Mouse (Mus musculus): ENCODE results near the gene Polr2i. TPM values are rescaled to one million over a fixed set of nuclear protein-coding genes. Genes with fewer than 3 reads are reported as not detected.

Gene Polr2i
- polyA plus RNA-seq, 1 experiment = 174 TPM

DNA sequence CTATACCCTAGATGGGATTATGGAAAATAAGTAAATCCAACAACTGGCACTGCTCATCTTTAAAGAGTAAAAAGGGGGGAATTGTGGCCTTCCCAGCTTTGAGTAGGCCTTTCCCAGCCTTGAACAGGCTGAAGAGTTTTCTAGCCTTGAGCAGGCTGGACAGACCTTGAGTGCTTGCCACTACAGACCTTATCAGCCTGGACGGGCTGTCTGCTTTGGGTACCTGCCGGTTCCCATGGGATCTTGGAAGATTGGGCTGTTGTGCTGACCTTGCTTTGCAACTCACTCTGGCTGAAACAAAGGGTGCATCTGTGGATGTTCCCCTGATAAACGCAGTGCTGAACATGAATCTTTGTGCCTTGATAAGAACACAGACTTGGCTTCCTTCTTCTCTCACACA lies 17.9 kb upstream of the Polr2i start:
- Histone ChIP-seq H3K4me2 (ENCODE audit: low read depth) (no peak overlapping the region), H3ac (ENCODE audit: control insufficient read depth, insufficient read length) (no peak overlapping the region), H3K4me3 (no peak overlapping the region), H3K27me3 (ENCODE audit: control insufficient read depth, insufficient read depth, insufficient read length) (no peaks in the 10 kb centered on the region), H3K79me2 (ENCODE audit: control insufficient read depth, insufficient read depth) (no peaks in the 10 kb centered on the region), H3K36me3 (ENCODE audit: control insufficient read depth, insufficient read depth) (no peaks in the 10 kb centered on the region)
- no peak for TF ChIP-seq POLR2A (IDR thresholded peaks at IDR 0.05; ENCODE audit: insufficient read length, low read depth)
- no peak for TF ChIP-seq SRF (IDR thresholded peaks at IDR 0.05; ENCODE audit: control insufficient read depth, insufficient read length, low read depth)
- TF ChIP-seq MYOG (IDR thresholded peaks at IDR 0.05; ENCODE audit: control insufficient read depth in 1 of 3, insufficient read depth in 1 of 3, insufficient read length in 2 of 3, low read depth in 2 of 3) = no peak
- no peak for TF ChIP-seq USF1 (IDR thresholded peaks at IDR 0.05; ENCODE audit: low read depth)
- no peak for TF ChIP-seq TCF3 (IDR thresholded peaks at IDR 0.05; ENCODE audit: insufficient read length, low read depth)
- no peak for TF ChIP-seq TCF12 (IDR thresholded peaks at IDR 0.05; ENCODE audit: insufficient read depth, poor library complexity, severe bottlenecking)
- TF ChIP-seq REST (IDR thresholded peaks at IDR 0.05; ENCODE audit: insufficient read depth, insufficient read length) = no peak
- no peak for TF ChIP-seq MAX (IDR thresholded peaks at IDR 0.05; ENCODE audit: low read depth)
- no peak for TF ChIP-seq POLR2AphosphoS2 (IDR thresholded peaks at IDR 0.05; ENCODE audit: insufficient read length, low read depth)
- no peak for TF ChIP-seq CEBPB (IDR thresholded peaks at IDR 0.05; ENCODE audit: insufficient read depth, poor library complexity, severe bottlenecking)
- no peak for TF ChIP-seq E2F4 (IDR thresholded peaks at IDR 0.05; ENCODE audit: insufficient read depth)
- no peak for TF ChIP-seq MYOD1 (IDR thresholded peaks at IDR 0.05; ENCODE audit: control insufficient read depth in 1 of 3, insufficient read length in 2 of 3, low read depth in 2 of 3)

DNA sequence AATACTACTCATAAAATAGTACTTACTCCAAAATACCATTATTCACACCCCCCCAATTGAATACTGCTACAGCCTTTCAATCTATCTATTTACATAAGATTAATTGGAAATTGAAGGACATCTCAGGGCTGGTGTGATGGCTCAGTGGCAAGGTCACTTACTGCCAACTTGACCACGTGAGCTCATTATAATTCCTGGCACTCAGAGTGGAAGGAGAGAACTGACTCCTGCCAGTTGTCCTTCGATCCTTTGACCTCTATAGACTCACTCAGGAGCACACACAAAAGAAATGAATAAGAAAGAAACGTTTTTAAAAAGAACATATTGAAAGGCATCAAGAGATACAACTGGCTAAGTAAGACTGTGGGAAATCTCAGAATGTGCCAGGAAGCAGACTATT lies 15.9 kb upstream of the Polr2i start:
- no peak overlapping the region for H3ac ChIP-seq (ENCODE audit: control insufficient read depth, insufficient read length)

DNA sequence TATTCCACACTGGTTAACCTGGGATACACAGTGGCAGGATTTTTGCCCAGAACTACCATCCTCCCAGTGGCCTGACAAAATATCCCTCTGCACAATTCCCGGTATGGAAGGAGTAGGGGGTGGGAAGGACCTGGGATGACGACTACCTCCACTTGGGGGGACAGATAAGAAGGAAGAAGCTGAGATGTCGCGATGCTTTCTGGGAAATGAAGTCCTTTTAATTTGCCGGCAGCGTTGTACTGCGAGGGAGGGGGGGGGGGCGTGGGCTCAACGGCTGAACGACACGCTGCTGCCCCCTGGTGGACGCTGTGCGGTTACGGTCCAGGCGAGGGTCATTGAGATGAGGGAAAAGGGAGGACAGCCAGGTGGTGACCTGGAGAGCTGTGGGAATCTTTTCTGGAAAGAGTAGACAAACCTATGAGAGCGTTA lies 15.0 kb upstream of the Polr2i start:
- Histone ChIP-seq H3K27me3 (ENCODE audit: control insufficient read depth, insufficient read depth, insufficient read length) (no peaks in the 10 kb centered on the region), H3ac (ENCODE audit: control insufficient read depth, insufficient read length) (no peak overlapping the region), H3K4me2 (ENCODE audit: low read depth) (peak overlapping the region; percentile 63), H3K36me3 (ENCODE audit: control insufficient read depth, insufficient read depth) (no peaks in the 10 kb centered on the region), H3K4me3 (no peak overlapping the region), H3K79me2 (ENCODE audit: control insufficient read depth, insufficient read depth) (no peaks in the 10 kb centered on the region)
- TF ChIP-seq USF1 (IDR thresholded peaks at IDR 0.05; ENCODE audit: low read depth) (no peak), TCF3 (IDR thresholded peaks at IDR 0.05; ENCODE audit: insufficient read length, low read depth) (no peak), POLR2A (IDR thresholded peaks at IDR 0.05; ENCODE audit: insufficient read length, low read depth) (no peak), TCF12 (IDR thresholded peaks at IDR 0.05; ENCODE audit: insufficient read depth, poor library complexity, severe bottlenecking) (no peak), MYOD1 (IDR thresholded peaks at IDR 0.05; ENCODE audit: control insufficient read depth in 1 of 3, insufficient read length in 2 of 3, low read depth in 2 of 3) (no peak), E2F4 (IDR thresholded peaks at IDR 0.05; ENCODE audit: insufficient read depth) (no peak), REST (IDR thresholded peaks at IDR 0.05; ENCODE audit: insufficient read depth, insufficient read length) (no peak)

More for the DNA sequence above, 15.9 kb upstream of the Polr2i start:
- no peak overlapping the region for H3K4me2 ChIP-seq (ENCODE audit: low read depth)
- H3K79me2 ChIP-seq (ENCODE audit: control insufficient read depth, insufficient read depth) = no peaks in the 10 kb centered on the region
- H3K4me3 ChIP-seq = no peak overlapping the region
- no peaks in the 10 kb centered on the region for H3K27me3 ChIP-seq (ENCODE audit: control insufficient read depth, insufficient read depth, insufficient read length)
- H3K36me3 ChIP-seq (ENCODE audit: control insufficient read depth, insufficient read depth) = no peaks in the 10 kb centered on the region
- TF ChIP-seq TCF3 (IDR thresholded peaks at IDR 0.05; ENCODE audit: insufficient read length, low read depth) (no peak), POLR2AphosphoS2 (IDR thresholded peaks at IDR 0.05; ENCODE audit: insufficient read length, low read depth) (no peak), USF1 (IDR thresholded peaks at IDR 0.05; ENCODE audit: low read depth) (no peak), MAX (IDR thresholded peaks at IDR 0.05; ENCODE audit: low read depth) (no peak), MYOD1 (IDR thresholded peaks at IDR 0.05; ENCODE audit: control insufficient read depth in 1 of 3, insufficient read length in 2 of 3, low read depth in 2 of 3) (no peak), CEBPB (IDR thresholded peaks at IDR 0.05; ENCODE audit: insufficient read depth, poor library complexity, severe bottlenecking) (no peak), REST (IDR thresholded peaks at IDR 0.05; ENCODE audit: insufficient read depth, insufficient read length) (no peak), TCF12 (IDR thresholded peaks at IDR 0.05; ENCODE audit: insufficient read depth, poor library complexity, severe bottlenecking) (no peak), MYOG (IDR thresholded peaks at IDR 0.05; ENCODE audit: control insufficient read depth in 1 of 3, insufficient read depth in 1 of 3, insufficient read length in 2 of 3, low read depth in 2 of 3) (no peak), SRF (IDR thresholded peaks at IDR 0.05; ENCODE audit: control insufficient read depth, insufficient read length, low read depth) (no peak), E2F4 (IDR thresholded peaks at IDR 0.05; ENCODE audit: insufficient read depth) (no peak), POLR2A (IDR thresholded peaks at IDR 0.05; ENCODE audit: insufficient read length, low read depth) (no peak)

DNA sequence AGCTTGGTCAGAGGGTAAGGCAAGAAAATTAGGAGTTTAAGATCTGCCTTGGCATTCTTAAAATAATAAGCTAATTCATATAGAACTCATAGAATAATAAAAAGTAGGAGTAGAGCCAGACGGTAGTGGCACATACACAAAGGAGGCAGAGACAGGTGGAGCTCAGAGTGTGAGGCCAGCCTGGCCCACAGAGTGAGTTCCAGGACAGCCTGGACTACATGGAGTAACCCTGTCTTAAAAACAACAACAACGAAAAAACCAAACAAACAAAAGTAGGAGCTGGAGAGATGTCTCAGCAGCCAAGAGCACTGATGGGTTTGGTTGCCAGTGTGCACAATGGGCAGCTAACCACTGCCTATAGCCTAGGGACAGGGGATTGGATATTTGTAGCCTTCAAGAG lies 14.5 kb upstream of the Polr2i start:
- no peaks in the 10 kb centered on the region for H3K27me3 ChIP-seq (ENCODE audit: control insufficient read depth, insufficient read depth, insufficient read length)
- no peak overlapping the region for H3ac ChIP-seq (ENCODE audit: control insufficient read depth, insufficient read length)
- no peak overlapping the region for H3K4me2 ChIP-seq (ENCODE audit: low read depth)
- H3K4me3 ChIP-seq = no peak overlapping the region
- no peaks in the 10 kb centered on the region for H3K36me3 ChIP-seq (ENCODE audit: control insufficient read depth, insufficient read depth)
- H3K79me2 ChIP-seq (ENCODE audit: control insufficient read depth, insufficient read depth) = no peaks in the 10 kb centered on the region
- no peak for TF ChIP-seq TCF12 (IDR thresholded peaks at IDR 0.05; ENCODE audit: insufficient read depth, poor library complexity, severe bottlenecking)
- TF ChIP-seq REST (IDR thresholded peaks at IDR 0.05; ENCODE audit: insufficient read depth, insufficient read length) = no peak
- no peak for TF ChIP-seq USF1 (IDR thresholded peaks at IDR 0.05; ENCODE audit: low read depth)
- no peak for TF ChIP-seq MAX (IDR thresholded peaks at IDR 0.05; ENCODE audit: low read depth)
- no peak for TF ChIP-seq MYOD1 (IDR thresholded peaks at IDR 0.05; ENCODE audit: control insufficient read depth in 1 of 3, insufficient read length in 2 of 3, low read depth in 2 of 3)
- TF ChIP-seq TCF3 (IDR thresholded peaks at IDR 0.05; ENCODE audit: insufficient read length, low read depth) = no peak
- no peak for TF ChIP-seq CEBPB (IDR thresholded peaks at IDR 0.05; ENCODE audit: insufficient read depth, poor library complexity, severe bottlenecking)
- TF ChIP-seq MYOG (IDR thresholded peaks at IDR 0.05; ENCODE audit: control insufficient read depth in 1 of 3, insufficient read depth in 1 of 3, insufficient read length in 2 of 3, low read depth in 2 of 3) = no peak
- no peak for TF ChIP-seq E2F4 (IDR thresholded peaks at IDR 0.05; ENCODE audit: insufficient read depth)
- no peak for TF ChIP-seq POLR2A (IDR thresholded peaks at IDR 0.05; ENCODE audit: insufficient read length, low read depth)
- TF ChIP-seq POLR2AphosphoS2 (IDR thresholded peaks at IDR 0.05; ENCODE audit: insufficient read length, low read depth) = no peak
- TF ChIP-seq SRF (IDR thresholded peaks at IDR 0.05; ENCODE audit: control insufficient read depth, insufficient read length, low read depth) = no peak

All from myocyte (in vitro differentiated cells).